Mouse (Mus musculus) olfactory bulb, adult 2 months (tissue): ENCODE measurements around the gene Ctcfl.

ENCODE experiments used
- CTCF ChIP-seq: fragments of 200-500 bp; IDR thresholded peaks from 2 replicates; pipeline ENCODE4 v1.5.1; 2012; ENCODE audit warnings: low read depth, mild to moderate bottlenecking, low read length, moderate library complexity; ENCODE audit not compliant: insufficient read depth
- POLR2A ChIP-seq: fragments of 200-500 bp; IDR thresholded peaks from 2 replicates; pipeline ENCODE4 v1.6.1; 2012; ENCODE audit warnings: mild to moderate bottlenecking, low read depth, low read length, moderate library complexity; ENCODE audit not compliant: insufficient read depth

DNA sequence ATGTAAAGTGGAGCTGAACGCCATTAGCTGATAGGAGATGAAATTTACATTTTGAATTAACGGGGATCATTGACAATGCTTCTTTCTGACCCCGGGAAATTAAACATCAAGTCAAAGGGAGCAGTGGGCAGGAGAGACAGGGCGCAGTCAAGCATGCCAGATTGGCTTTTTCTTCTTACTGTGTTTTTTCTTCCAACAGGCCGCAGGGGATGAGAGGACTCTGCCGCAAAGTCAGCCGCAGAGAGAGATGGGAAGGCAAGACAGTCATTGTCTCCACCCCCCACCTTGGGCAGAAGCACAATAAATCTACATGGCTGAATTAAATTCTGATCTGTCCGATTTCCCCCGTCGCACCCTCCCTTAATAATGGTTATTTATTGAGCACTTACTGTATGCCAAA lies 46.0 kb upstream of the Ctcfl start:
- TF ChIP-seq CTCF (no peak), POLR2A (no peak)
